Mouse (Mus musculus) lung, postnatal 25 days (tissue): Measurements from ENCODE around the gene Raver2.

ENCODE experiments used
- DNase-seq: peaks from one replicate; pipeline ENCODE4 v3.0.0; 2022; ENCODE audit warnings: low spot score

The Raver2 gene

GRCm38 (mm10) chr4:101174916-101175625 lies 106.3 kb downstream of the Raver2 start:
- peak; percentile 29 for DNase-seq

- peak; percentile 46 for DNase-seq
Observed at GRCm38 (mm10) chr4:101176123-101176522, 107.3 kb downstream of the Raver2 start.

- DNase-seq: no peak
Observed at GRCm38 (mm10) chr4:101177796-101178195, 109.0 kb downstream of the Raver2 start.

GRCm38 (mm10) chr4:101179076-101179475 lies 110.3 kb downstream of the Raver2 start:
- DNase-seq: no peak

DNA sequence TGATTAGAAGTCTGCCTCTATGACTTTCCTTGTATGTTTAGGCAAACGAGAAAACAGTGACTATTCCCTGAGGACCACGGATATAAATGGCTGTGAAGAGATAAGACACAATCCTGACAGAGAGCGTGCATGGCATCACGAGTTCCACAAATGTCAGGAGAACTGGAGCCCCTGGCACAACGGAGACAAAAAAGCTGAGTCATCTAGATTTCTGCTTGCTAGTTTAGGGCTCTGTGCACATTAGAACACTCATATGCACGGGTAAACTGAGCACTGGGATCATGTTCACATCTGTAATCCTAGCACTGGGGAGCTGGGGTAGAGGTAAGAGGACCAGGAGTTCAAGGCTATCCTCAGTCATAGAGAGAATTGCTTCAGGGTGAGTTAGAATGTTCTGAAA lies 111.1 kb downstream of the Raver2 start:
- no peak for DNase-seq

DNA sequence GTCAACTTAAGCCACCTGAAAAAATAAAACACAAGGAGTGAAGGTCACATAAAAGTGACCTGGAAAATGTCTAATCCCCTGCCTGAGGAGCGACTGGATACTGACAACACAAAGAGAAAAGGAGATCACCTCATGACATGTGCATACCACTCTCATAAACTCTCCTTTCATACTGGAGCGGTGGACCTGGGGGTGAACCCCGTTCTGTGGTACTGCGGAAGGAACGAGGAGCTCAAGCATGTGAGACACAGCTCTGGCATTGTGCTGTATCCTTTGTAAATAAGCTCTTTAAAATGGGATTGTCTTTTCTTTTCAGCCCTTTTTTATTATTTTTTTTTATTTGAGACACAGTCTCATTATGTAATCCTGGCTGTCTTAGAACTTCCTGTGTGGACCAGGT lies 111.9 kb downstream of the Raver2 start:
- no peak for DNase-seq

GRCm38 (mm10) chr4:101182603-101183011 lies 113.8 kb downstream of the Raver2 start:
- peak; percentile 48 for DNase-seq

GRCm38 (mm10) chr4:101185216-101185615 lies 116.4 kb downstream of the Raver2 start:
- peak; percentile 63 for DNase-seq

- no peak for DNase-seq
Observed at GRCm38 (mm10) chr4:101186591-101186990, 117.8 kb downstream of the Raver2 start.

- DNase-seq: peak; percentile 35
Observed at GRCm38 (mm10) chr4:101187381-101187780, 118.6 kb downstream of the Raver2 start.

DNA sequence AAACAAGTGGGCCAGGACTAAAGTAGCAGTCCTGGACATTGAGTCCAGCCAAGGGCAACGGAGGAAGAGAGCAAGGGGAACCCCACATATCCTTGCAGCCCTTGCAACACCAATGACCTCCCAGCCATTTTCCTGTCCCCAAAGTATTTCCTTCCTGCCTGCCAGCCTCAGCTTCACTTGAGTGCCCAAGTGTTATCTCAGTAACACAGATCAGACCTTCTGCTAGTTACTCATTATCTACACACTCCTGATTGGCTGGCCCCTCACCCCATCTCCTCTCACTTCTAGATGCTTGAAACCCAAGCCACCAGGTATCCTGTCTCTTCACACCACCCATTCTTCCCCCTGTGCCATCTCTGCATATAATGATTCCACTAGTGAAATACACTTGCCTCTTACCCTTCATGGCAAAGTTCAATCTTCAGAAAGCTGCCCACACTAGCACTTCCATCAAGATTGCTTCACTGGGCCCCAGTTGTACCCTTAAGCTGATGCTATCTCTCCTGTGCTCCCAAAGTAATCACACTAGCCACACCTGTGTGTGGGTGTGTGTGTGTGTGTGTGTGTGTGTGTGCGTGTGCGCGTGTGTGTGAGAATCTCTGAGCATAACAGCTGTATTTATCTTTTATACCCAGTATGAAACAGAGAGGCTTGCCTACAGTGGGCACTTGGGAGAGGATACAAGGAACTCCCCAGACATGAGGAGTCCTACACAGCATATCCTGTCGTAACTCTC lies 123.6 kb downstream of the Raver2 start:
- DNase-seq: no peak

DNA sequence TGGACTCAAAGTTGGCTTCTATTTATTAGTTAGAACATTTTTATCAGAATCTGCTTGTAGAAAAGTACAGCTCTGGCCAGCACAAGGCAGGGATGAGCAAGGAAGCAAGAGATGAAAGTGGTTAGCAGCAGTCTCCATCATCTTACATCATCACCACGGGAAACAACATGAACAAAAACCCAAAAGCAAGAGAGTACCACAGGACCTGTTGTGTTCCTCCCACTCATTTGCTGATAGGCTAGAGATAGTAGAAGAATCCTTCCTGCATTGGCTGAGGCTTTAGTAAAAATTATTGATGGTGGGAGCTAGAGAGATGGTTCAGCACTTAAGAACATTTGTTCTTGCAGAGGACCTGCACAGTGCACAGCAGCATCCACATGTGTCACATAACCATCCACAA lies 125.4 kb downstream of the Raver2 start:
- no peak for DNase-seq

DNA sequence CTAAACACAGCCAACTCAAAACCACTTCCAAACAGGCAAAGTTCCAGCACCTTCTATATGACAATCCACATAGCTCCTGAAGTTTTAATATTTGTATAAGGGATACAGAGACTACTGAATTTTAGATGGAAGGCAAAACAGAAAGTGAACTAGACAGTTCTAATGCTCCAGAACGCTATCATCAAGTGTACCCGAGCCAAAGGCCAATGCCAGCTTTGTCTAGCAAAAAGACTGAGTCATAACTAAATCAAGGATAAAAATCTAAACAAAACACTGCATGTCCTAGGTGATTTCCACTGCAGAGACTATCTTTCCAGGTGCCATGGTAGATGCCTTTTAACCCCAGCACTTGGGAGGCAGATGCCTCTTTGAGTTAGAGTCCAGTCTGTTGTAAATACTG lies 127.6 kb downstream of the Raver2 start:
- DNase-seq: no peak

DNA sequence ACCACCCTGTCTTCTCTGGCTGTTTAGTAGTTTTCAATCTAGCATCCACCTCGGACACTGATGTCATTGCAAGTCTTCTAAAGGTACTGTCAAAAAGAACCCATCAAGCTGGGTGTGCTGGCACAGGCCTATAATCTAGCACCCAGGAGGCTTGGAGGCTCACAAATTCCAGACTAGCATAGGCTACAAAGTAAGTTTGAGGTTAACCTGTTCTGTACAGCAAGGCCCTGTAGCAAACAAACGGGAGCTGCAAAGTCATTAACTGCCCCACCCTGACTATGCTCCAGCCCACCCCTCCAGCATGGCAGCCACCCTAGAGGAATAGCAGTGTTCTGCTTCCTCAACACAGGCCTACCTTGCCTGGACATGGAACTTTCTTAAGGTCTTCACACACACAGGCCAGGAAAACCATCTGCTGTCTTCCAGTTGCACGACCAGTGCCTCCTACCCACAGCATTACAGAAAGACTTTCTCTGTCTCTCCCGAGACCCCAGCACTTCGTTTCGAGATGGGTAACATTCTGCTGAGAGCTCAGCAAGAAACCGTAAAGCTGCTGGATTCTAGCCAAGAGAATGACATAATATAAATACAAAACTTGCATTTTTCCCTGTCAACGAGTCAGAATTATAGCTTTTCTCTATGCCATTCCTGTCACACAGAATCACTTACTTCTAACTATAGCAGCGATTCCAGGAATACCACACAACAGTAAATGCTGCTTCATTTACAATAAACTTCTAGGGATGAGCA lies 128.8 kb downstream of the Raver2 start:
- DNase-seq: no peak

- DNase-seq: peak; percentile 74
Observed at GRCm38 (mm10) chr4:101198333-101198732, 129.6 kb downstream of the Raver2 start.

DNA sequence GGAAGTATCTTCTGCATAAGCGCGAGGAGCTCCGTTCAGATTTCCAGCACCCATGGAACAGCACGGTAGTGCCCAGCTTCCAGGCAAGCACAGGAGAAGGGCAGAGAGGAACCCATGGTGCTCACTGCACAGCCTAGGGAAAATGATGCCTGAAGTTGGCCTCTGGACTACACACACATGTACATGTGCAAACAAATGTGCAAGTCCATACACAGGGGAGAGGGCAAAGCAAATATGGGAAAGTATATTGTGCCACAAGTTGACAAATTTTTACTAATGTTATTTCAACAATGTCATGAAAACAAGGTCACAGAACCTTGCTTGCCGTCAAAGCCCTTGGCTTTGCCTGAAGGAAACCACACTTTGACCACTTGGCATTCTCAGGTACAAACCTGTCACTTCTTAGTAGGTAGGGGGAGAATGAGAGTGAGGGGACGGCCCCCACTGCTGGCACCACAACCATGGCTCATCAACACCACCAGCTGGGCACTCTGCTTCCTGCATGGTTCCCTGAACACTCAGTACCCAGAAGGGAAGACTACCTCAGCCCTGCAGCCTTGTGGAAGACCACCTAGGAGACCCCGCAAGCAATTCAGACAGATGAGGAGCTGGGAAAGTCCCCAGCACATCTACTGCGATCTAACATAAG lies 130.8 kb downstream of the Raver2 start:
- DNase-seq: no peak
